Mouse (Mus musculus): ENCODE measurements around the gene B3gnt7.

B3gnt7 gene

GRCm38 (mm10) chr1:86302532-86302931 lies at the start of gene B3gnt7:
TSS of gene B3gnt7 (plus strand) at chr1:86302832.
- no peak for DNase-seq (ENCODE audit: low spot score in 2 of 2)

GRCm38 (mm10) chr1:86253410-86253809 lies 49.2 kb upstream of the B3gnt7 start:
- DNase-seq (ENCODE audit: low spot score in 2 of 2) = no peak

GRCm38 (mm10) chr1:86256311-86256710 lies 46.3 kb upstream of the B3gnt7 start:
- no peak for DNase-seq (ENCODE audit: low spot score in 2 of 2)

- no peak for DNase-seq (ENCODE audit: low spot score in 2 of 2)
These were observed 45.4 kb upstream of the B3gnt7 start for GRCm38 (mm10) chr1:86257228-86257627.

GRCm38 (mm10) chr1:86258171-86258824 lies 44.3 kb upstream of the B3gnt7 start:
- no peak for DNase-seq (ENCODE audit: low spot score in 2 of 2)

GRCm38 (mm10) chr1:86263564-86264339 lies 38.9 kb upstream of the B3gnt7 start:
- DNase-seq (ENCODE audit: low spot score in 2 of 2) = no peak

GRCm38 (mm10) chr1:86265060-86265459 lies 37.6 kb upstream of the B3gnt7 start:
- no peak for DNase-seq (ENCODE audit: low spot score in 2 of 2)

- DNase-seq (ENCODE audit: low spot score in 2 of 2) = no peak
These were observed 34.0 kb upstream of the B3gnt7 start for GRCm38 (mm10) chr1:86268492-86269189.

GRCm38 (mm10) chr1:86269190-86269508 lies 33.5 kb upstream of the B3gnt7 start:
- no peak for DNase-seq (ENCODE audit: low spot score in 2 of 2)

- DNase-seq (ENCODE audit: low spot score in 2 of 2) = no peak
These were observed 30.9 kb upstream of the B3gnt7 start for GRCm38 (mm10) chr1:86271707-86272106.

GRCm38 (mm10) chr1:86277055-86277454 lies 25.6 kb upstream of the B3gnt7 start:
- no peak for DNase-seq (ENCODE audit: low spot score in 2 of 2)

- peak; percentile 71 for DNase-seq (ENCODE audit: low spot score in 2 of 2)
These were observed 20.7 kb upstream of the B3gnt7 start for GRCm38 (mm10) chr1:86281781-86282536.

- DNase-seq (ENCODE audit: low spot score in 2 of 2) = no peak
These were observed 18.5 kb upstream of the B3gnt7 start for GRCm38 (mm10) chr1:86284101-86284500.

- no peak for DNase-seq (ENCODE audit: low spot score in 2 of 2)
These were observed 17.3 kb upstream of the B3gnt7 start for GRCm38 (mm10) chr1:86285295-86285694.

- DNase-seq (ENCODE audit: low spot score in 2 of 2) = no peak
These were observed 15.2 kb upstream of the B3gnt7 start for GRCm38 (mm10) chr1:86287473-86287872.

- DNase-seq (ENCODE audit: low spot score in 2 of 2) = peak; percentile 18 to 37
These were observed 12.2 kb upstream of the B3gnt7 start for GRCm38 (mm10) chr1:86290452-86290851.

GRCm38 (mm10) chr1:86293091-86293490 lies 9.5 kb upstream of the B3gnt7 start:
- DNase-seq (ENCODE audit: low spot score in 2 of 2) = no peak

- no peak for DNase-seq (ENCODE audit: low spot score in 2 of 2)
These were observed 8.8 kb upstream of the B3gnt7 start for GRCm38 (mm10) chr1:86293868-86294267.

GRCm38 (mm10) chr1:86294472-86294871 lies 8.2 kb upstream of the B3gnt7 start:
- DNase-seq (ENCODE audit: low spot score in 2 of 2) = no peak

GRCm38 (mm10) chr1:86300093-86300492 lies 2.5 kb upstream of the B3gnt7 start:
- DNase-seq (ENCODE audit: low spot score in 2 of 2) = no peak

GRCm38 (mm10) chr1:86300731-86301130 lies 1.9 kb upstream of the B3gnt7 start:
- DNase-seq (ENCODE audit: low spot score in 2 of 2) = no peak

Measured in right cerebral cortex, adult 2 months (tissue).